Mouse (Mus musculus) kidney, postnatal 0 days (tissue): ENCODE measurements at regions not wholly inside any gene's neighbourhood (a gene's known extent, or its start where the extent isn't known, plus 50 kb on each side); places are given as distances from the start of the nearest gene placed in this dataset.

ENCODE experiments used
- ATAC-seq: fragments of 200-750 bp; cut with Nextera tagmentation; replicated peaks from 2 replicates; pipeline ENCODE4 v1.8.0; 2017; ENCODE audit warnings: low read depth, moderate number of reproducible peaks, moderate TSS enrichment, moderate library complexity; ENCODE audit not compliant: low FRiP score
- DNase-seq: peaks from one replicate; pipeline ENCODE4 v3.0.0-alpha.2; 2016; ENCODE audit warnings: low spot score
- H3K27ac ChIP-seq: fragments of 300-500 bp; sonication (generic); 2 replicates; pipeline ENCODE4 v1.5.1; 2014; ENCODE audit warnings: mild to moderate bottlenecking
- H3K27me3 ChIP-seq: fragments of 300-500 bp; sonication (generic); 2 replicates; pipeline ENCODE4 v1.6.1; 2014; ENCODE audit warnings: low read length, mixed read lengths; ENCODE audit not compliant: insufficient read depth
- H3K36me3 ChIP-seq: fragments of 300-500 bp; sonication (generic); 2 replicates; pipeline ENCODE4 v1.6.1; 2014; ENCODE audit warnings: low read length, mixed read lengths; ENCODE audit not compliant: insufficient read depth
- H3K4me1 ChIP-seq: fragments of 300-500 bp; sonication (generic); replicated peaks from 2 replicates; pipeline ENCODE4 v1.6.1; 2014; ENCODE audit warnings: antibody characterized with exemption, low read length, mixed read lengths; ENCODE audit not compliant: insufficient read depth
- H3K4me2 ChIP-seq: fragments of 300-500 bp; sonication (generic); 2 replicates; pipeline ENCODE4 v1.6.1; 2014; ENCODE audit warnings: mild to moderate bottlenecking, low read length, moderate library complexity, mixed read lengths
- H3K4me3 ChIP-seq: fragments of 300-500 bp; sonication (generic); replicated peaks from 2 replicates; pipeline ENCODE4 v1.5.1; 2014; ENCODE audit warnings: low read depth, low read length
- H3K9ac ChIP-seq: fragments of 300-500 bp; sonication (generic); 2 replicates; pipeline ENCODE4 v1.6.1; 2014; ENCODE audit warnings: low read depth, low read length
- H3K9me3 ChIP-seq: fragments of 300-500 bp; sonication (generic); replicated peaks from 2 replicates; pipeline ENCODE4 v1.6.1; 2016; ENCODE audit warnings: low read length, inconsistent platforms, mixed read lengths
- CTCF ChIP-seq: IDR thresholded peaks from 2 replicates; pipeline ENCODE4 v1.5.1; 2016; ENCODE audit warnings: antibody characterized with exemption, low read depth, mild to moderate bottlenecking, moderate library complexity
- WGBS: fragments of 180-500 bp; shearing (Covaris S2); extraction: QIAGEN DNeasy Blood & Tissue Kit; methylation state at CpG from one replicate; pipeline ENCODE4 v1.1.7; 2014; 5-methylcytosine and 5-hydroxymethylcytosine counted together

GRCm38 (mm10) chr3:45276783-45277182, 101.4 kb upstream of the Pcdh10 start:
- H3K27ac ChIP-seq, result no peak overlapping the region
- H3K4me2 ChIP-seq, result no peak overlapping the region
- no peaks in the 10 kb centered on the region for H3K27me3 ChIP-seq
- H3K4me3 ChIP-seq, result no peak overlapping the region
- 83% methylated on average over 6 of the region's 6 CpGs for WGBS
- DNase-seq, result no peak
- H3K9me3 ChIP-seq, result no peaks in the 10 kb centered on the region
- no peaks in the 10 kb centered on the region for H3K4me1 ChIP-seq
- H3K36me3 ChIP-seq, result no peaks in the 10 kb centered on the region
- TF ChIP-seq CTCF, result no peak
- no peak overlapping the region for H3K9ac ChIP-seq
- ATAC-seq, result no peak

DNA sequence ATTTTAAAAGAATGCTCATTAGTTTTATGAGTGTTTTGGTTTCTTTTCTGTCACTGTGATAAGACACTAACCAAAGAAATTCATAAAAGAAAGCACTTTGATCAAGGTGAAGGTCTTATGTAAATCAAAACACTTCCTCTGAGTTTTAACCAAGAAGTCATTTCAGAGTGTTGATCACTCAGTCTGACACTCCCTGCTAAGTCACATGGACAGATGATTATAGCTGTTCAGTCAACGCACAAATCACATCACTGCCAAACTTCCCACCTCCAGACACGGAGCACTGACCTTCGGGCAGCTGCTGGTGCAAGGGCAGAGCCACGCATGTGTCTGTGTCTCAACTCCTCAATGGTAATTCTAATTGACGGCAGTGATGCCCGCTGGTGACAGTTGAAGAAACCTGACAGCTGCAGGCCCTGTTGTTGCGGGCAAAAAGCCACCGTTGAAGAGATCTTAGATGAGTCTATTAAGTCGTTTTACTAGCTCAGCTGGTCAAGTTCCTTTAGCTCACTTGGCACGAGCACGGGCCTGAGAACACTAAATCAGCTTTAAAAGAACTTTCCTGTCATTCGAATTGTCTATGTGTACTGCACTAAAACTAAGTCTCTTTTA, 80.8 kb upstream of the Pcdh10 start:
- DNase-seq (peak; percentile 20), ATAC-seq (no peak)
- Histone ChIP-seq H3K27ac (no peak overlapping the region), H3K27me3 (no peaks in the 10 kb centered on the region), H3K9ac (no peak overlapping the region), H3K4me3 (no peak overlapping the region), H3K36me3 (no peaks in the 10 kb centered on the region), H3K4me2 (no peak overlapping the region), H3K4me1 (no peaks in the 10 kb centered on the region), H3K9me3 (no peaks in the 10 kb centered on the region)
- 55% methylated on average over 12 of the region's 12 CpGs for WGBS
- TF ChIP-seq CTCF, result no peak

DNA sequence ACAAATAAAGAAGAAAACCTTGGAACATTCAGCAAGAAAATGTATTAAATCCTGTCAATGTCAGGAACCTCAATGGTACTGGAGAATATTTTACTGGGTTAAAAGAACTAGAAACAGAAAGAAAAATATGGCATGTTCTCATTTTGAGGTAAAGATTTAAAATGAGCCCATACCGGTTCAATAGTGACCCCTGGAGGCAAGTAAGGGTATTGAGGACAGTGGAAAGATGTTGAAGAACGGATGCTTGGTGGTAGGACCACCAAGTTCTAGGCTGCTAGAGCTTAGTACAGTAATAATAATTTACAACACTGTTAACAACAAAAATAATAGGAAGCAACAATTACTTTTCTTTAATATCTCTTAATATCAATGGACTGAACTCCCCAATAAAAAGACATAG, 58.9 kb upstream of the Pcdh10 start:
- H3K4me2 ChIP-seq, result no peak overlapping the region
- DNase-seq, result peak; percentile 22
- ATAC-seq, result no peak
- H3K4me3 ChIP-seq, result no peak overlapping the region
- no peaks in the 10 kb centered on the region for H3K36me3 ChIP-seq
- H3K27me3 ChIP-seq, result no peaks in the 10 kb centered on the region
- TF ChIP-seq CTCF, result peak; percentile 65; the same call in 1 of the 2 replicates
- H3K9ac ChIP-seq, result no peak overlapping the region
- 47% methylated on average over 2 of the region's 2 CpGs for whole genome bisulfite sequencing
- H3K27ac ChIP-seq, result no peak overlapping the region
- no peaks in the 10 kb centered on the region for H3K9me3 ChIP-seq
- H3K4me1 ChIP-seq, result no peaks in the 10 kb centered on the region
